Mouse (Mus musculus) urinary bladder, adult 18-20 months (tissue): Measurements from ENCODE around the gene Plekhh2.
A peak's percentile ranks its signal among the peaks of the same experiment; 100 is the strongest.

Experiments used
- DNase-seq, 2 experiments: peaks; one replicate each; pipeline ENCODE4 v3.0.0; 2022; ENCODE audit warnings: low spot score in 2 of 2, mixed read lengths in 2 of 2

Plekhh2 gene

GRCm38 (mm10) chr17:84573305-84573704 lies 61.6 kb downstream of the Plekhh2 start:
- no peak for DNase-seq

GRCm38 (mm10) chr17:84573940-84574339 lies 62.2 kb downstream of the Plekhh2 start:
- no peak for DNase-seq

- DNase-seq, result no peak
These were observed 63.4 kb downstream of the Plekhh2 start for GRCm38 (mm10) chr17:84575108-84575507.

- no peak for DNase-seq
These were observed 65.1 kb downstream of the Plekhh2 start for GRCm38 (mm10) chr17:84576621-84577293.

GRCm38 (mm10) chr17:84579249-84579648 lies 67.6 kb downstream of the Plekhh2 start:
- DNase-seq, result no peak

GRCm38 (mm10) chr17:84579817-84580216 lies 68.1 kb downstream of the Plekhh2 start:
- DNase-seq, result no peak

- no peak for DNase-seq
These were observed 69.1 kb downstream of the Plekhh2 start for GRCm38 (mm10) chr17:84580821-84581220.

- no peak for DNase-seq
These were observed 70.2 kb downstream of the Plekhh2 start for GRCm38 (mm10) chr17:84581740-84582414.

- no peak for DNase-seq
These were observed 72.4 kb downstream of the Plekhh2 start for GRCm38 (mm10) chr17:84584107-84584506.

- peak in 1 of 2 experiments; percentile 10 for DNase-seq
These were observed 73.4 kb downstream of the Plekhh2 start for GRCm38 (mm10) chr17:84585104-84585503.

- DNase-seq, result no peak
These were observed 78.4 kb downstream of the Plekhh2 start for GRCm38 (mm10) chr17:84590065-84590464.

- no peak for DNase-seq
These were observed 79.9 kb downstream of the Plekhh2 start for GRCm38 (mm10) chr17:84591431-84592150.

GRCm38 (mm10) chr17:84596015-84596441 lies 84.3 kb downstream of the Plekhh2 start:
- no peak for DNase-seq

GRCm38 (mm10) chr17:84596501-84596900 lies 84.8 kb downstream of the Plekhh2 start:
- no peak for DNase-seq

- DNase-seq, result no peak
These were observed 86.2 kb downstream of the Plekhh2 start for GRCm38 (mm10) chr17:84597859-84598258.

- DNase-seq, result no peak
These were observed 87.2 kb downstream of the Plekhh2 start for GRCm38 (mm10) chr17:84598928-84599327.

- DNase-seq, result no peak
These were observed 88.6 kb downstream of the Plekhh2 start for GRCm38 (mm10) chr17:84600051-84600983.

- no peak for DNase-seq
These were observed 90.1 kb downstream of the Plekhh2 start for GRCm38 (mm10) chr17:84601805-84602204.

GRCm38 (mm10) chr17:84603202-84603627 lies 91.5 kb downstream of the Plekhh2 start:
- DNase-seq, result no peak

- DNase-seq, result no peak
These were observed 92.2 kb downstream of the Plekhh2 start for GRCm38 (mm10) chr17:84603709-84604420.

GRCm38 (mm10) chr17:84606976-84607375 lies 95.3 kb downstream of the Plekhh2 start:
- DNase-seq, result no peak
